Mouse (Mus musculus) neural tube, embryonic 15.5 days (tissue): ENCODE data around the gene Itga7. TPM values are rescaled to one million over a fixed set of nuclear protein-coding genes. Genes with fewer than 3 reads are reported as not detected.

ENCODE experiments used
- ATAC-seq: fragments of 200-750 bp; cut with Nextera tagmentation; 2 replicates; pipeline ENCODE4 v1.8.0; 2017; ENCODE audit warnings: mild to moderate bottlenecking, moderate TSS enrichment, moderate library complexity; ENCODE audit not compliant: low FRiP score
- H3K27ac ChIP-seq: fragments of 300-500 bp; sonication (generic); replicated peaks from 2 replicates; pipeline ENCODE4 v1.5.1; 2015; ENCODE audit warnings: mild to moderate bottlenecking, inconsistent platforms
- H3K27me3 ChIP-seq: fragments of 300-500 bp; sonication (generic); replicated peaks from 2 replicates; pipeline ENCODE4 v1.6.1; 2015; ENCODE audit warnings: inconsistent platforms
- H3K36me3 ChIP-seq: fragments of 300-500 bp; sonication (generic); 2 replicates; pipeline ENCODE4 v1.6.1; 2015; ENCODE audit warnings: inconsistent platforms
- H3K4me1 ChIP-seq: fragments of 300-500 bp; sonication (generic); 2 replicates; pipeline ENCODE4 v1.6.1; 2015; ENCODE audit warnings: inconsistent platforms
- H3K4me2 ChIP-seq: fragments of 300-500 bp; sonication (generic); 2 replicates; pipeline ENCODE4 v1.6.1; 2015; ENCODE audit warnings: inconsistent platforms, mild to moderate bottlenecking, moderate library complexity
- H3K4me3 ChIP-seq: fragments of 300-500 bp; sonication (generic); replicated peaks from 2 replicates; pipeline ENCODE4 v1.5.1; 2015; ENCODE audit warnings: mild to moderate bottlenecking, inconsistent platforms
- H3K9ac ChIP-seq: fragments of 300-500 bp; sonication (generic); replicated peaks from 2 replicates; pipeline ENCODE4 v1.6.1; 2015; ENCODE audit warnings: mild to moderate bottlenecking, inconsistent platforms
- H3K9me3 ChIP-seq: fragments of 300-500 bp; sonication (generic); replicated peaks from 2 replicates; pipeline ENCODE4 v1.6.1; 2016; ENCODE audit warnings: inconsistent platforms
- WGBS: fragments of 180-500 bp; shearing (Covaris S2); methylation state at CpG from one replicate; pipeline ENCODE4 v1.1.7; 2015; ENCODE audit warnings: mixed read lengths; 5-methylcytosine and 5-hydroxymethylcytosine counted together
- polyA plus RNA-seq: library from polyadenylated mRNA; unstranded; fragments of >200 nt; fragmentation: Nextera tagmentation; extraction: Ambion mirVana; gene quantifications from 2 replicates; pipeline ENCODE4 v1.2.1, GENCODE M21; 2015

The Itga7 gene
- polyA plus RNA-seq, 1 experiment from 2014 or later: 7.2 TPM

GRCm38 (mm10) chr10:128899759-128900490, 33.7 kb upstream of the Itga7 start:
- H3K4me2 ChIP-seq: no peak overlapping the region
- H3K36me3 ChIP-seq: no peaks in the 10 kb centered on the region
- H3K27ac ChIP-seq: no peak overlapping the region
- H3K9ac ChIP-seq: no peak overlapping the region
- no peak overlapping the region for H3K4me3 ChIP-seq
- peaks cover 15% of the 10 kb centered on the region for H3K27me3 ChIP-seq
- 86% methylated on average over 6 of the region's 6 CpGs for WGBS
- no peaks in the 10 kb centered on the region for H3K9me3 ChIP-seq
- peaks cover 19% of the 10 kb centered on the region for H3K4me1 ChIP-seq
- no peak for ATAC-seq

- Histone ChIP-seq H3K27ac (no peak within 1 kb of the TSS), H3K9ac (no peak within 1 kb of the TSS), H3K36me3 (no peaks in the 10 kb centered on the region), H3K4me1 (peaks cover 13% of the 10 kb centered on the region), H3K4me3 (no peak within 1 kb of the TSS), H3K27me3 (peaks cover 14% of the 10 kb centered on the region), H3K4me2 (no peak within 1 kb of the TSS), H3K9me3 (no peaks in the 10 kb centered on the region)
- WGBS: 90% methylated on average over 3 of the region's 3 CpGs
- no peak for ATAC-seq
Measured at GRCm38 (mm10) chr10:128900698-128901097, 32.9 kb upstream of the Itga7 start, which contains the start of gene Cd63. Gene Cd63 (plus strand): TSS chr10:128900989.

- Histone ChIP-seq H3K4me1 (peaks cover 6% of the 10 kb centered on the region), H3K27me3 (peaks cover 7% of the 10 kb centered on the region), H3K36me3 (no peaks in the 10 kb centered on the region), H3K27ac (no peak overlapping the region), H3K9me3 (no peaks in the 10 kb centered on the region), H3K4me2 (no peak overlapping the region), H3K4me3 (no peak overlapping the region), H3K9ac (no peak overlapping the region)
- WGBS: 75% methylated on average over 1 of the region's 1 CpGs
- no peak for ATAC-seq
Measured at GRCm38 (mm10) chr10:128901409-128901808, 32.2 kb upstream of the Itga7 start.

GRCm38 (mm10) chr10:128902409-128902988, 31.1 kb upstream of the Itga7 start:
- H3K9me3 ChIP-seq: no peaks in the 10 kb centered on the region
- no peak for ATAC-seq
- no peaks in the 10 kb centered on the region for H3K4me1 ChIP-seq
- no peak overlapping the region for H3K4me3 ChIP-seq
- H3K4me2 ChIP-seq: no peak overlapping the region
- no peaks in the 10 kb centered on the region for H3K27me3 ChIP-seq
- H3K27ac ChIP-seq: no peak overlapping the region
- H3K9ac ChIP-seq: no peak overlapping the region
- 85% methylated on average over 3 of the region's 3 CpGs for WGBS
- H3K36me3 ChIP-seq: no peaks in the 10 kb centered on the region

- H3K27ac ChIP-seq: no peak overlapping the region
- WGBS: 75% methylated on average over 5 of the region's 5 CpGs
- ATAC-seq: no peak
- no peaks in the 10 kb centered on the region for H3K27me3 ChIP-seq
- peaks cover 5% of the 10 kb centered on the region; the same call in 1 of the 2 replicates for H3K4me1 ChIP-seq
- H3K9me3 ChIP-seq: no peaks in the 10 kb centered on the region
- no peaks in the 10 kb centered on the region for H3K36me3 ChIP-seq
- no peak overlapping the region for H3K4me3 ChIP-seq
- no peak overlapping the region for H3K4me2 ChIP-seq
- no peak overlapping the region for H3K9ac ChIP-seq
Measured at GRCm38 (mm10) chr10:128904812-128905211, 28.8 kb upstream of the Itga7 start.

- 62% methylated on average over 13 of the region's 13 CpGs for WGBS
- no peak for ATAC-seq
- Histone ChIP-seq H3K27me3 (no peaks in the 10 kb centered on the region), H3K4me3 (peak overlapping the region; percentile 64), H3K9me3 (no peaks in the 10 kb centered on the region), H3K36me3 (no peaks in the 10 kb centered on the region), H3K4me2 (peak overlapping the region; percentile 70), H3K27ac (peak overlapping the region; percentile 45; the same call in 1 of the 2 replicates), H3K4me1 (peaks cover 26% of the 10 kb centered on the region), H3K9ac (peak overlapping the region; percentile 81)
Measured at GRCm38 (mm10) chr10:128908778-128909448, 24.7 kb upstream of the Itga7 start.

- no peaks in the 10 kb centered on the region for H3K9me3 ChIP-seq
- H3K4me3 ChIP-seq: peak overlapping the region; percentile 64
- WGBS: under 1% methylated on average over 25 of the region's 41 CpGs
- no peaks in the 10 kb centered on the region for H3K27me3 ChIP-seq
- no peaks in the 10 kb centered on the region for H3K36me3 ChIP-seq
- peak overlapping the region; percentile 81 for H3K9ac ChIP-seq
- H3K27ac ChIP-seq: peak overlapping the region; percentile 82
- peak overlapping the region; percentile 70 for H3K4me2 ChIP-seq
- peaks cover 26% of the 10 kb centered on the region for H3K4me1 ChIP-seq
- ATAC-seq: peak; percentile 69
Measured at GRCm38 (mm10) chr10:128909567-128910028, 24.0 kb upstream of the Itga7 start.

GRCm38 (mm10) chr10:128910066-128910841, 23.4 kb upstream of the Itga7 start:
- peak overlapping the region; percentile 64 for H3K4me3 ChIP-seq
- H3K36me3 ChIP-seq: no peaks in the 10 kb centered on the region
- 2% methylated on average over 56 of the region's 66 CpGs for WGBS
- peaks cover 26% of the 10 kb centered on the region for H3K4me1 ChIP-seq
- peak; percentile 58 for ATAC-seq
- H3K27ac ChIP-seq: peak overlapping the region; percentile 82
- peak overlapping the region; percentile 81 for H3K9ac ChIP-seq
- H3K27me3 ChIP-seq: no peaks in the 10 kb centered on the region
- no peaks in the 10 kb centered on the region for H3K9me3 ChIP-seq
- H3K4me2 ChIP-seq: peak overlapping the region; percentile 70

GRCm38 (mm10) chr10:128911430-128911829, 22.2 kb upstream of the Itga7 start:
- Histone ChIP-seq H3K4me1 (peaks cover 26% of the 10 kb centered on the region), H3K4me3 (peak overlapping the region; percentile 64; the same call in 1 of the 2 replicates), H3K27ac (no peak overlapping the region), H3K9ac (no peak overlapping the region), H3K36me3 (no peaks in the 10 kb centered on the region), H3K4me2 (peak overlapping the region; percentile 70), H3K27me3 (no peaks in the 10 kb centered on the region), H3K9me3 (no peaks in the 10 kb centered on the region)
- ATAC-seq: no peak
- WGBS: 90% methylated on average over 6 of the region's 6 CpGs

GRCm38 (mm10) chr10:128912268-128912667, 21.4 kb upstream of the Itga7 start:
- ATAC-seq: no peak
- Histone ChIP-seq H3K4me1 (peaks cover 26% of the 10 kb centered on the region), H3K9me3 (no peaks in the 10 kb centered on the region), H3K4me3 (no peak overlapping the region), H3K36me3 (peaks cover 6% of the 10 kb centered on the region; the same call in 1 of the 2 replicates), H3K4me2 (no peak overlapping the region), H3K27me3 (no peaks in the 10 kb centered on the region), H3K27ac (no peak overlapping the region), H3K9ac (no peak overlapping the region)
- WGBS: 80% methylated on average over 4 of the region's 4 CpGs

- H3K4me1 ChIP-seq: peaks cover 28% of the 10 kb centered on the region
- no peaks in the 10 kb centered on the region for H3K27me3 ChIP-seq
- peak overlapping the region; percentile 45; the same call in 1 of the 2 replicates for H3K27ac ChIP-seq
- H3K9me3 ChIP-seq: no peaks in the 10 kb centered on the region
- 83% methylated on average over 4 of the region's 4 CpGs for WGBS
- no peak overlapping the region for H3K9ac ChIP-seq
- no peak overlapping the region; the same call in 1 of the 2 replicates for H3K4me2 ChIP-seq
- H3K36me3 ChIP-seq: peaks cover 6% of the 10 kb centered on the region; the same call in 1 of the 2 replicates
- no peak for ATAC-seq
- no peak overlapping the region for H3K4me3 ChIP-seq
Measured at GRCm38 (mm10) chr10:128912791-128913190, 20.8 kb upstream of the Itga7 start.
